Mouse (Mus musculus): ENCODE results near the gene Abcd1. TPM values are rescaled to one million over a fixed set of nuclear protein-coding genes. Genes with fewer than 3 reads are reported as not detected.

The Abcd1 gene
- polyA plus RNA-seq, 1 experiment from 2014 or later = 9.3 TPM

DNA sequence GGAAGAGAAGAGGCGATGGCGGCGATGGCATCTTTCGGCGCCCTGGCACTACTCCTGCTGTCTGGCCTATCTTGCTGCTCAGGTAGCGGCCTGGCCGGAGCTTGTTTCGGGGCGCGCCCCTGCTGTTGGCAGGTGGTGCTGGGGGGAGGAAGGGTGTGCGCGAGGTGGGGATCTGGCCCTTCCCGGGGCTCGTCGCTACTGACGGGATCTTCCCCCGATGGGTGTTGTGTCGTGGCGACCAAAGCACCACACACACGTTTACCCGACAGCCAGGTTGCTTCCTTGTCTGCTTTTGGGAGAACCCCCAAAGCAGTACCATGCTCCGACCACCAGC is 70.8 kb downstream of the Abcd1 start:
- 14% methylated on average over 19 of the region's 22 CpGs for WGBS
- DNase-seq (ENCODE audit: low spot score) = no peak
- Histone ChIP-seq H3K4me1 (replicated peaks; ENCODE audit: control insufficient read depth, insufficient read depth) (no peaks in the 10 kb centered on the region), H3K27ac (replicated peaks) (peak overlapping the region; percentile 89), H3K4me3 (ENCODE audit: low read depth, low read length) (peak overlapping the region; percentile 56), H3K27me3 (ENCODE audit: control insufficient read depth, insufficient read depth, low read length) (no peaks in the 10 kb centered on the region), H3K4me2 (replicated peaks; ENCODE audit: low read depth) (peak overlapping the region; percentile 59), H3K9ac (ENCODE audit: low read length) (peak overlapping the region; percentile 77), H3K9me3 (ENCODE audit: control insufficient read depth, low read length) (no peaks in the 10 kb centered on the region), H3K36me3 (ENCODE audit: control insufficient read depth, insufficient read depth, low read length) (no peaks in the 10 kb centered on the region)
- no peak for ATAC-seq (ENCODE audit: low FRiP score, low TSS enrichment)
- TF ChIP-seq CTCF (IDR thresholded peaks at IDR 0.05; ENCODE audit: low read depth) (no peak), EP300 (optimal IDR thresholded peaks at IDR 0.05) (no peak)

Other genes with a start within 250 kb of the Abcd1 start
- 88.0 and 89.2 TPM in 2 replicates for gene Bgn, start 233.0 kb upstream of the Abcd1 start, polyA plus RNA-seq (2015; fragmentation: Nextera tagmentation; extraction: Ambion mirVana)
- gene Atp2b3, start 213.5 kb upstream of the Abcd1 start, polyA plus RNA-seq (2015; fragmentation: Nextera tagmentation; extraction: Ambion mirVana) = 0.07 and 0.12 TPM in 2 replicates
- gene Dusp9, start 77.2 kb upstream of the Abcd1 start, polyA plus RNA-seq (2015; fragmentation: Nextera tagmentation; extraction: Ambion mirVana) = 8.2 and 8.9 TPM in 2 replicates
- 19.3 and 24.5 TPM in 2 replicates for gene Pnck, start 56.5 kb upstream of the Abcd1 start, polyA plus RNA-seq (2015; fragmentation: Nextera tagmentation; extraction: Ambion mirVana)
- gene Slc6a8, start 43.4 kb upstream of the Abcd1 start, polyA plus RNA-seq (2015; fragmentation: Nextera tagmentation; extraction: Ambion mirVana) = 7.5 and 9.2 TPM in 2 replicates
- 270 and 283 TPM in 2 replicates for gene Bcap31, start 422 bp upstream of the Abcd1 start, polyA plus RNA-seq (2015; fragmentation: Nextera tagmentation; extraction: Ambion mirVana)
- 0.30 and 0.36 TPM in 2 replicates for gene Plxnb3, start 40.5 kb downstream of the Abcd1 start, polyA plus RNA-seq (2015; fragmentation: Nextera tagmentation; extraction: Ambion mirVana)
- gene Srpk3, start 57.8 kb downstream of the Abcd1 start, polyA plus RNA-seq (2015; fragmentation: Nextera tagmentation; extraction: Ambion mirVana) = 2.2 and 2.6 TPM in 2 replicates
- 130 and 133 TPM in 2 replicates for gene Idh3g, start 70.3 kb downstream of the Abcd1 start, polyA plus RNA-seq (2015; fragmentation: Nextera tagmentation; extraction: Ambion mirVana)
- 372 and 400 TPM in 2 replicates for gene Ssr4, start 70.4 kb downstream of the Abcd1 start, polyA plus RNA-seq (2015; fragmentation: Nextera tagmentation; extraction: Ambion mirVana)
- 0.27 and 0.38 TPM in 2 replicates for gene Pdzd4, start 108.4 kb downstream of the Abcd1 start, polyA plus RNA-seq (2015; fragmentation: Nextera tagmentation; extraction: Ambion mirVana)
- gene Avpr2, start 175.5 kb downstream of the Abcd1 start, polyA plus RNA-seq (2015; fragmentation: Nextera tagmentation; extraction: Ambion mirVana) = 0.42 and 0.67 TPM in 2 replicates
- 3.9 and 5.8 TPM in 2 replicates for gene L1cam, start 179.5 kb downstream of the Abcd1 start, polyA plus RNA-seq (2015; fragmentation: Nextera tagmentation; extraction: Ambion mirVana)
- gene Arhgap4, start 205.3 kb downstream of the Abcd1 start, polyA plus RNA-seq (2015; fragmentation: Nextera tagmentation; extraction: Ambion mirVana) = 1.2 TPM in 2 replicates
- gene Naa10, start 205.3 kb downstream of the Abcd1 start, polyA plus RNA-seq (2015; fragmentation: Nextera tagmentation; extraction: Ambion mirVana) = 82.6 and 88.2 TPM in 2 replicates
- gene Renbp, start 214.3 kb downstream of the Abcd1 start, polyA plus RNA-seq (2015; fragmentation: Nextera tagmentation; extraction: Ambion mirVana) = 19.2 and 19.7 TPM in 2 replicates
- gene Hcfc1, start 249.8 kb downstream of the Abcd1 start, polyA plus RNA-seq (2015; fragmentation: Nextera tagmentation; extraction: Ambion mirVana) = 16.1 and 16.5 TPM in 2 replicates

Measured in stomach, postnatal 0 days (tissue).